23 mouse cellular contexts compared by ENCODE assay signal in genomic region chr7:144479569-144479968, GRCm38 (mm10). TPM values are rescaled to one million over a fixed set of nuclear protein-coding genes. Genes with fewer than 3 reads are reported as not detected.
DNase-seq lines count a peak whose midpoint lies in the region; ATAC-seq and TF ChIP-seq lines count a peak whose summit lies in the region.
"Had no signal": no experiment of that assay in that cellular context is flagged by ENCODE, and none has a peak within 500 bp of the region (broad histone marks: within the 10 kb centered on the region; RNA-seq: fewer than 3 reads in every experiment).

No protein-coding gene starts in this region.

- H3K36me3 ChIP-seq in myocyte (ENCODE audit: control insufficient read depth, insufficient read depth): peaks cover 11% of the 10 kb centered on the region
- peaks cover 30% of the 10 kb centered on the region for H3K36me3 ChIP-seq in lung, postnatal 0 days (ENCODE audit: insufficient read depth, low read length)

- DNase-seq in layer of hippocampus, adult 2 months (ENCODE audit: low spot score in 2 of 2): peak; percentile 34 to 65
- DNase-seq in layer of hippocampus, postnatal 10 days (ENCODE audit: low spot score in 2 of 2): no peak
- peak; percentile 80 to 83 for DNase-seq in frontal cortex, adult 2 months (ENCODE audit: extremely low spot score in 1 of 2, low spot score in 1 of 2)
- peak; percentile 69 to 82 for DNase-seq in left cerebral cortex, adult 18-20 months (ENCODE audit: low spot score in 2 of 2)
- no peak for DNase-seq in urinary bladder, adult 18-20 months (ENCODE audit: low spot score in 2 of 2)
- no peak for DNase-seq in thymus, adult 18-20 months
- DNase-seq in lung, postnatal 0 days (ENCODE audit: low spot score): no peak
- DNase-seq: adrenal gland, postnatal 25 days; cerebellum, adult 11-12 months; cerebellum, postnatal 36 days; gastrocnemius, postnatal 25 days; heart, adult 2 months; kidney, postnatal 10 days; lung, adult 18-20 months; lung, postnatal 36 days; thymus, postnatal 25 days had no signal

- H3K4me1 ChIP-seq in lung, postnatal 0 days (ENCODE audit: insufficient read depth, low read depth, low read length): no peaks in the 10 kb centered on the region
- H3K4me1 ChIP-seq: embryonic facial prominence, embryonic 15.5 days; heart, embryonic 15.5 days; neural tube, embryonic 12.5 days had no signal

- 100% methylated on average over 1 of the region's 1 CpGs for WGBS in lung, postnatal 0 days

- H3K4me3 ChIP-seq in layer of hippocampus, adult 2 months: no peak overlapping the region
- H3K4me3 ChIP-seq in myocyte: no peak overlapping the region
- H3K4me3 ChIP-seq in lung, postnatal 0 days (ENCODE audit: low read depth, low read length): no peak overlapping the region
- H3K4me3 ChIP-seq: embryonic facial prominence, embryonic 15.5 days; heart, adult 2 months; heart, embryonic 15.5 days; neural tube, embryonic 12.5 days had no signal

- TF ChIP-seq POLR2A in myocyte (IDR thresholded peaks at IDR 0.05; ENCODE audit: insufficient read length, low read depth): no peak

- no peak for ATAC-seq in lung, postnatal 0 days

- H3K9ac ChIP-seq in lung, postnatal 0 days (replicated peaks; ENCODE audit: low read depth): no peak overlapping the region
- H3K9ac ChIP-seq: embryonic facial prominence, embryonic 15.5 days; heart, embryonic 15.5 days; neural tube, embryonic 12.5 days had no signal

- no peak for TF ChIP-seq EP300 in lung, postnatal 0 days (IDR thresholded peaks at IDR 0.05)

- H3K9me3 ChIP-seq in lung, postnatal 0 days (ENCODE audit: low read length): no peaks in the 10 kb centered on the region
- H3K9me3 ChIP-seq: embryonic facial prominence, embryonic 15.5 days; heart, embryonic 15.5 days; neural tube, embryonic 12.5 days had no signal

- TF ChIP-seq CTCF in layer of hippocampus, adult 2 months (conservative IDR thresholded peaks at IDR 0.05): no peak
- TF ChIP-seq CTCF in lung, postnatal 0 days (IDR thresholded peaks at IDR 0.05): no peak

- no peak overlapping the region for H3K4me2 ChIP-seq in myocyte (ENCODE audit: low read depth)
- H3K4me2 ChIP-seq in lung, postnatal 0 days (replicated peaks; ENCODE audit: low read depth, low read length): no peak overlapping the region
- H3K4me2 ChIP-seq: embryonic facial prominence, embryonic 15.5 days; heart, embryonic 15.5 days; liver, embryonic 11.5 days; neural tube, embryonic 12.5 days had no signal

- peak overlapping the region; percentile 67 for H3K27ac ChIP-seq in layer of hippocampus, adult 2 months
- no peak overlapping the region for H3K27ac ChIP-seq in lung, postnatal 0 days (ENCODE audit: low read length)
- H3K27ac ChIP-seq: embryonic facial prominence, embryonic 15.5 days; heart, adult 2 months; heart, embryonic 15.5 days; neural tube, embryonic 12.5 days; stomach, postnatal 0 days had no signal

- no peak overlapping the region for H3ac ChIP-seq in myocyte (ENCODE audit: control insufficient read depth, insufficient read length)

- no peaks in the 10 kb centered on the region for H3K27me3 ChIP-seq in myocyte (ENCODE audit: control insufficient read depth, insufficient read depth, insufficient read length)
- no peaks in the 10 kb centered on the region for H3K27me3 ChIP-seq in lung, postnatal 0 days (replicated peaks; ENCODE audit: insufficient read depth, low read length)
- H3K27me3 ChIP-seq: CH12.LX; embryonic facial prominence, embryonic 15.5 days; heart, embryonic 15.5 days; neural tube, embryonic 12.5 days had no signal

- no peaks in the 10 kb centered on the region for H3K79me2 ChIP-seq in myocyte (ENCODE audit: control insufficient read depth, insufficient read depth)

TF ChIP-seq in myocyte, 11 proteins besides CTCF, POLR2A, EP300 and RAD21:
- peak in 2 of 3 experiments; percentile 49 to 71 for TF ChIP-seq MYOD1 (IDR thresholded peaks at IDR 0.05; ENCODE audit: control insufficient read depth in 1 of 3, insufficient read length in 2 of 3, low read depth in 2 of 3)
- peak in 2 of 3 experiments; percentile 76 to 85 for TF ChIP-seq MYOG (IDR thresholded peaks at IDR 0.05; ENCODE audit: control insufficient read depth in 1 of 3, insufficient read depth in 1 of 3, insufficient read length in 2 of 3, low read depth in 2 of 3)
- TF ChIP-seq MAX (IDR thresholded peaks at IDR 0.05; ENCODE audit: low read depth): no peak

RNA-seq across cellular contexts. Expression of gene Cttn, which starts 8.8 kb away (rescaled TPM):
- 100 to 1,000 TPM; 179 to 181 TPM for total RNA-seq in layer of hippocampus, adult 2 months (2021)
- total RNA-seq in layer of hippocampus, postnatal 10 days (2021): 100 to 1,000 TPM; 151 to 164 TPM
- polyA plus RNA-seq in frontal cortex, adult 2 months (2012; rRNA removed): 155 and 178 TPM in 2 replicates
- 100 to 1,000 TPM in 1 of 2 experiments, 10 to 100 TPM in 1; 91.7 to 103 TPM for total RNA-seq in left cerebral cortex, adult 18-20 months (2021)
- 120 TPM for polyA plus RNA-seq in myocyte (2012; fragmentation: generic; extraction: Trizol)
- polyA plus RNA-seq in lung, postnatal 0 days (2015; fragmentation: Nextera tagmentation; extraction: Ambion mirVana): 128 and 131 TPM in 2 replicates

Comparison
In these comparisons a context has a peak if more than half of its experiments do, and no peak if none do; other contexts are left out.
1. DNase-seq: peak in layer of hippocampus, adult 2 months (2 of 2), frontal cortex, adult 2 months (2 of 2) and left cerebral cortex, adult 18-20 months (2 of 2); none in layer of hippocampus, postnatal 10 days (0 of 2), urinary bladder, adult 18-20 months (0 of 2), thymus, adult 18-20 months (0 of 2) and lung, postnatal 0 days (single experiment).